Mouse (Mus musculus) heart, embryonic 12.5 days (tissue): Measurements from ENCODE around the gene Pten. TPM values are rescaled to one million over a fixed set of nuclear protein-coding genes. Genes with fewer than 3 reads are reported as not detected.

ENCODE experiments used
- ATAC-seq: fragments of 200-750 bp; cut with Nextera tagmentation; 2 replicates; pipeline ENCODE4 v1.8.0; 2017; ENCODE audit warnings: moderate TSS enrichment, moderate library complexity; ENCODE audit not compliant: insufficient number of reproducible peaks, low FRiP score
- H3K27ac ChIP-seq: fragments of 300-500 bp; sonication (generic); 2 replicates; pipeline ENCODE4 v1.5.1; 2016; ENCODE audit warnings: mild to moderate bottlenecking, moderate library complexity; ENCODE audit not compliant: poor library complexity, severe bottlenecking
- H3K27me3 ChIP-seq: fragments of 300-500 bp; sonication (generic); replicated peaks from 2 replicates; pipeline ENCODE4 v1.6.1; 2016; ENCODE audit warnings: mild to moderate bottlenecking, moderate library complexity
- H3K36me3 ChIP-seq: fragments of 300-500 bp; sonication (generic); 2 replicates; pipeline ENCODE4 v1.6.1; 2016; ENCODE audit warnings: mild to moderate bottlenecking, moderate library complexity
- H3K4me1 ChIP-seq: fragments of 300-500 bp; sonication (generic); replicated peaks from 2 replicates; pipeline ENCODE4 v1.6.1; 2016; ENCODE audit warnings: mild to moderate bottlenecking
- H3K4me2 ChIP-seq: fragments of 300-500 bp; sonication (generic); 2 replicates; pipeline ENCODE4 v1.6.1; 2016; ENCODE audit warnings: mild to moderate bottlenecking, moderate library complexity
- H3K4me3 ChIP-seq: fragments of 300-500 bp; sonication (generic); 2 replicates; pipeline ENCODE4 v1.5.1; 2016; ENCODE audit warnings: mild to moderate bottlenecking
- H3K9ac ChIP-seq: fragments of 300-500 bp; sonication (generic); 2 replicates; pipeline ENCODE4 v1.6.1; 2016; ENCODE audit warnings: mild to moderate bottlenecking, moderate library complexity
- H3K9me3 ChIP-seq: fragments of 300-500 bp; sonication (generic); replicated peaks from 2 replicates; pipeline ENCODE4 v1.6.1; 2016; ENCODE audit warnings: mild to moderate bottlenecking, moderate library complexity
- WGBS: fragments of 180-500 bp; shearing (Covaris S2); methylation state at CpG from one replicate; pipeline ENCODE4 v1.1.7; 2016; 5-methylcytosine and 5-hydroxymethylcytosine counted together
- polyA plus RNA-seq: library from polyadenylated mRNA; unstranded; fragments of >200 nt; fragmentation: Nextera tagmentation; extraction: Ambion mirVana; gene quantifications from 2 replicates; pipeline ENCODE4 v1.2.1, GENCODE M21; 2016

The Pten gene
- polyA plus RNA-seq, 1 experiment from 2014 or later = 6.1 TPM

DNA sequence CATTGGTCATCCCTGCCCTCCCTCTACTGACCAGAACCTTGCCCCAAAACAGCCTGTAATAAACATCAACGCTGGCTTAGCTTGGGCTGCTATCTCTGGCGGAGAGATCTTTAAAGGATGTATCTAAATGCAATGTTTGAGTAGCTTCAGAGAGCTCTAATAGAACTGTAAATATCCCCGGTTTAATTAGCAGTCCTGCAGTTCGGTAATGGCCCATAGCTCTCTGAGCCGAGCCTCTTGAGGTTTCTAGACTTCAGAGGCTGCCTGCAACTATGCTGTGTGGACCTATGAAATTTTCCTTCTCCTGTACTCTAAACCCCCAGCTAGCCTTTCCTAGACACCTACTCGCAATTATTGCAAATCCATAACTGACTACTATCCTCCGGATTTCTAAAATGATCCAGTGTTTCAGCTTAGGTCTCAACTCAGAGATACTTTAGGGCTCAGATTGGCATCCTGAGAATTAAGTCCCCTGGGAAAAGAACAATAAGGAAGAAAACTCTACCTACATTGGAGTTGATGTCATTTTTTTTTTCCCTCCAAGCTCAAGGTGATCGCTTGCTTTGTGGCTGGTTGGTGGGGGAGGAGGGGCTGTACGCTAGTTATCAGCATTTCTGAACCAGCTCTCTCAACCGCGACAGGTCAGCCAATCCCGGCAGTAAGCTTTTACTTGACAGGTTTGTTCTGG is 2.0 kb upstream of the Pten start:
- Histone ChIP-seq H3K36me3 (no peaks in the 10 kb centered on the region), H3K9ac (peak overlapping the region; percentile 73), H3K9me3 (no peaks in the 10 kb centered on the region), H3K27me3 (no peaks in the 10 kb centered on the region; the same call in 1 of the 2 replicates), H3K27ac (peak overlapping the region; percentile 95), H3K4me2 (peak overlapping the region; percentile 93), H3K4me3 (peak overlapping the region; percentile 99), H3K4me1 (peaks cover 17% of the 10 kb centered on the region)
- WGBS = 9% methylated on average over 12 of the region's 12 CpGs
- ATAC-seq = no peak

DNA sequence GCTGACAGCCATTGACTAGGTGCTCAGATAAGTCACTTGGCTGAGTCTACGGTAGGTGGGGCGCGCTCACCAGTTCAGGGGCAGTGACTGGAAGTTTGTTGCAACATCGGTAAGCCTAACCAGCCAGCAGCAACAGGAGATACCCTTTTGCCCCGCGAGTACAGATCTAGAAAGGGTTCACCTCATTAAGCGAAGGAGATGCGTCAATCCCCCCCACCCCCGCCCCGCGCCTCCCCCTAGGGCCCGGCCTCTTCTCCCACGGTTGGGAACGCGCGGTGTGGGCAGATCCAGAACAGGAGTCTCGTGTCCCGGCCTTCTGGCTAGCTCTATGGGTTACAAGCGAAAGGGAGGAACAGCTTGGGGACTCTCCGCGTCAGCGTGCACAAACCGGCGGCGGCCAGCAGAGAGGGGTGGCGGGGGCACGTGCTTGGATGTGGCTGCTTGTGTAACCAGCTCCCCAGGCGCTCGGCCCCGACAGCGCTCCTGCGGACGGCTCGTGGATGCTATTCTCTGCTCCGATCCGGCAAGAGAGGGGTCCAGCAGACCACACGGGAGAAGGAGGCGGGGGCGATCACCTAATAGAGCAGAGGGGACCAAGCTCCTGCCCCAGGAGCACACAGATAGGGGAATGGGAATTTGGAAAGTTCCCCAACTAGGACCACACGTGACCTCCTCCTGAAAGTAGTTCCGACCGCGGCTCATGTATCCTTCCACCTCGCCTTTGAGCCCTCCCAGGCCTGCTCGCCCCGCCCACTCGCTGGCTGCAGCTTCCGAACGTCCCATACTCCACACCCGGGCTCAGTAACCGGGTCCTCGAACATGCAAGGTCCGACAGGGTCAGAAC is 1.3 kb upstream of the Pten start:
- under 1% methylated on average over 51 of the region's 53 CpGs for WGBS
- peak; percentile 87 for ATAC-seq
- H3K9ac ChIP-seq = peak overlapping the region; percentile 73

GRCm38 (mm10) chr19:32756636-32756899 is 729 bp upstream of the Pten start:
- Histone ChIP-seq H3K9me3 (no peaks in the 10 kb centered on the region), H3K9ac (peak overlapping the region; percentile 73), H3K27me3 (no peaks in the 10 kb centered on the region; the same call in 1 of the 2 replicates), H3K4me3 (peak overlapping the region; percentile 99), H3K27ac (peak overlapping the region; percentile 95), H3K4me1 (peaks cover 22% of the 10 kb centered on the region), H3K36me3 (no peaks in the 10 kb centered on the region), H3K4me2 (peak overlapping the region; percentile 93)
- peak; percentile 40 for ATAC-seq
- WGBS = under 1% methylated on average over 14 of the region's 14 CpGs

More for the DNA sequence above, 1.3 kb upstream of the Pten start:
- H3K9me3 ChIP-seq = no peaks in the 10 kb centered on the region
- no peaks in the 10 kb centered on the region; the same call in 1 of the 2 replicates for H3K27me3 ChIP-seq
- H3K36me3 ChIP-seq = no peaks in the 10 kb centered on the region
- peak overlapping the region; percentile 93 for H3K4me2 ChIP-seq
- H3K4me3 ChIP-seq = peak overlapping the region; percentile 99
- peaks cover 22% of the 10 kb centered on the region for H3K4me1 ChIP-seq
- H3K27ac ChIP-seq = peak overlapping the region; percentile 95

DNA sequence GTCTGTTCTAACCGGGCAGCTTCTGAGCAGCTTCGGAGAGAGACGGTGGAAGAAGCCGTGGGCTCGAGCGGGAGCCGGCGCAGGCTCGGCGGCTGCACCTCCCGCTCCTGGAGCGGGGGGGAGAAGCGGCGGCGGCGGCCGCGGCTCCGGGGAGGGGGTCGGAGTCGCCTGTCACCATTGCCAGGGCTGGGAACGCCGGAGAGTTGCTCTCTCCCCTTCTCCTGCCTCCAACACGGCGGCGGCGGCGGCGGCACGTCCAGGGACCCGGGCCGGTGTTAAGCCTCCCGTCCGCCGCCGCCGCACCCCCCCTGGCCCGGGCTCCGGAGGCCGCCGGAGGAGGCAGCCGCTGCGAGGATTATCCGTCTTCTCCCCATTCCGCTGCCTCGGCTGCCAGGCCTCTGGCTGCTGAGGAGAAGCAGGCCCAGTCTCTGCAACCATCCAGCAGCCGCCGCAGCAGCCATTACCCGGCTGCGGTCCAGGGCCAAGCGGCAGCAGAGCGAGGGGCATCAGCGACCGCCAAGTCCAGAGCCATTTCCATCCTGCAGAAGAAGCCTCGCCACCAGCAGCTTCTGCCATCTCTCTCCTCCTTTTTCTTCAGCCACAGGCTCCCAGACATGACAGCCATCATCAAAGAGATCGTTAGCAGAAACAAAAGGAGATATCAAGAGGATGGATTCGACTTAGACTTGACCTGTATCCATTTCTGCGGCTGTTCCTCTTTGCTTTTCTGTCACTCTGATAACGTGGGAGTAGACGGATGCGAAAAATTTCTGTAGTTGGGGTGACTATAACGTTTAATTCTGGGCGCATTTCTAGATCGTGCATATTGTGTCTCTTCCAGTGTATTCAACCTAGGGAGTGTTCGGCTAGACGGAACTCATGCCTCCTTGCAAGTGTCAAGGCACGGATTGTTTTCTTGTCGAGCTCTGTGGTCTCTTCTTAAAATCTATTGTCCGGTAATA is 815 bp downstream of the Pten start:
- Histone ChIP-seq H3K4me1 (peaks cover 22% of the 10 kb centered on the region), H3K4me3 (peak overlapping the region; percentile 99), H3K4me2 (peak overlapping the region; percentile 93), H3K36me3 (no peaks in the 10 kb centered on the region), H3K9me3 (no peaks in the 10 kb centered on the region), H3K27me3 (no peaks in the 10 kb centered on the region; the same call in 1 of the 2 replicates), H3K27ac (peak overlapping the region; percentile 100), H3K9ac (peak overlapping the region; percentile 100)
- no peak for ATAC-seq
- WGBS = under 1% methylated on average over 52 of the region's 69 CpGs

DNA sequence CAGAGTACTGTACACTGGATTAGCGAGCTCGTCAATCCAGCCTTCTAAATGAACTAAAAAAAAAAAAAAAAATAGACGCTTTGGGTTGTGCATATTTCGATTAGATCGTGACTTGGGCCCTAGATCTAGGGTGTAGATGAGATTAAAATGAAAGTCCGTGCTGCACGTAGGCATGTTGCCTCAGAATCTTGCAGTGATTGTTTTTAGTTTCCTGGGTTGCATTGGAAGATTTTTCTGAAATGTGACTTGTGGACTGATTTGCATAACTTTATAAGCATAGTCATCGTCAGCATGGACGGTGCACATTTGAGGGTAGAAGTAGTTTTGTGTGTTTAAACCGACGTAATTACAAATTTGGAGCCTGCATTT is 1.5 kb downstream of the Pten start:
- no peaks in the 10 kb centered on the region for H3K36me3 ChIP-seq
- peaks cover 22% of the 10 kb centered on the region for H3K4me1 ChIP-seq
- under 1% methylated on average over 11 of the region's 11 CpGs for WGBS
- no peak for ATAC-seq
- H3K9ac ChIP-seq = peak overlapping the region; percentile 100
- peak overlapping the region; percentile 99 for H3K4me3 ChIP-seq
- H3K27me3 ChIP-seq = no peaks in the 10 kb centered on the region; the same call in 1 of the 2 replicates
- H3K9me3 ChIP-seq = no peaks in the 10 kb centered on the region
- no peak overlapping the region for H3K27ac ChIP-seq
- peak overlapping the region; percentile 93 for H3K4me2 ChIP-seq

DNA sequence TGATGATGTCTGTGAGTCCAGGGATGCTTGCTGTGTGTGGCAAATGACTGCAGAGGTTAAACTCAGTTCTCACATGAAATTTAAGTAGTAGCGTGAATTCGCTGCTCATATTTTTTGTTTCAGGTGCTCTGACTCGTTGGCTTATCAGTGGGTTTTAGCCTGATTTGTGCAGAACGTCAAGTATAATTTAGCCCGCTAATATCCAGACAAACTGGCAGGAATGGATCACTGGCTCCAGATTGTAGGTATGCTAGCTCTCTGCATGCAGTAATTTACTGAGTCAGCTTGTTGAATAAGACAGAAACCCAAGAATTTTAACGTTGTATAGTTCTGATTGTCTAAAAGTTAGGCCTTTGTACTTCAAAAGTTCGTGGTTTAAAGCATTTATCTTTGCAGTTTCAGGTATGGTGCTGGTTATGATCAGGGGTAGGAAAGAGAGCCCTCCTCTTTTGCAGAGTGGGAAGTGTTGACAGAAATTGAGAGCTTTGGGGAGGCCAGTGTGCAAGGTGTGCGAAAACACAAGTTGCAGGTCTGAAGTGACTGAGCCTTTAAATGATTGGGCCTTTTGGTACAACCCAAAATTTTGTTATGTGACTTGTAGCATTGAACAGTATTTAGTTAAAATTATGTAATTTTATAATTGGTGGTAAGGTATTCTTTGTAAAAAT is 2.2 kb downstream of the Pten start:
- peak overlapping the region; percentile 93 for H3K4me2 ChIP-seq
- no peak overlapping the region for H3K27ac ChIP-seq
- no peaks in the 10 kb centered on the region; the same call in 1 of the 2 replicates for H3K27me3 ChIP-seq
- H3K4me3 ChIP-seq = peak overlapping the region; percentile 99
- H3K9ac ChIP-seq = peak overlapping the region; percentile 100
- no peaks in the 10 kb centered on the region for H3K36me3 ChIP-seq
- 3% methylated on average over 8 of the region's 8 CpGs for WGBS
- peaks cover 19% of the 10 kb centered on the region for H3K4me1 ChIP-seq
- no peaks in the 10 kb centered on the region for H3K9me3 ChIP-seq
- no peak for ATAC-seq

GRCm38 (mm10) chr19:32760499-32760898 is 3.2 kb downstream of the Pten start:
- Histone ChIP-seq H3K4me3 (peak overlapping the region; percentile 14), H3K9ac (0 out of 2 replicates have a peak overlapping the region, but pooled peaks have one; percentile 9), H3K27ac (no peak overlapping the region), H3K36me3 (no peaks in the 10 kb centered on the region), H3K4me2 (peak overlapping the region; percentile 49), H3K4me1 (peaks cover 11% of the 10 kb centered on the region), H3K27me3 (no peaks in the 10 kb centered on the region), H3K9me3 (no peaks in the 10 kb centered on the region)
- WGBS = 44% methylated on average over 6 of the region's 6 CpGs
- ATAC-seq = no peak

GRCm38 (mm10) chr19:32761162-32761561 is 3.9 kb downstream of the Pten start:
- Histone ChIP-seq H3K9me3 (no peaks in the 10 kb centered on the region), H3K4me3 (no peak overlapping the region), H3K27ac (no peak overlapping the region), H3K4me2 (no peak overlapping the region), H3K27me3 (no peaks in the 10 kb centered on the region), H3K9ac (no peak overlapping the region), H3K36me3 (no peaks in the 10 kb centered on the region), H3K4me1 (peaks cover 11% of the 10 kb centered on the region)
- no peak for ATAC-seq
- WGBS = 77% methylated on average over 4 of the region's 4 CpGs

DNA sequence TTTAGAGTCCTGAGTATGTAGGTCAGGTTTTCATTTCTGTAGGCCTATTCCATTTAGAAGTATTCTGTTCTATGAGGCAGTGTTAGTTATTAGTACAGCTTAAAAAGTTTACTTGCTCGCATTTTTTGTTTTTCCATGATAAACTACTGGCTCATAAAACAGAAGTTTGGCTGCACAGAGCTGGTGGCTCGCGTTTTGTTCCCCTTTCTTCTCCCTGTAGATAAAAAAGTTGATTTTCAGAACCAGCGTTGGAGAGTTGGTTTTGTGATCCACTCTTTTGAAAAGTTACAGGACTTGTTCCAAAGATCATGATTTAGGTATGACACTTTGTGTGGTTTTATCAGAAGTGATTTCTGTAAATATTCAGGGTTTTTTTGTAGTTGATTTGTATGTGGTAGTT is 5.2 kb downstream of the Pten start:
- H3K27ac ChIP-seq = no peak overlapping the region
- no peaks in the 10 kb centered on the region for H3K9me3 ChIP-seq
- no peaks in the 10 kb centered on the region for H3K27me3 ChIP-seq
- H3K9ac ChIP-seq = no peak overlapping the region
- H3K36me3 ChIP-seq = no peaks in the 10 kb centered on the region
- H3K4me3 ChIP-seq = no peak overlapping the region
- 66% methylated on average over 4 of the region's 4 CpGs for WGBS
- H3K4me2 ChIP-seq = no peak overlapping the region
- no peak for ATAC-seq
- H3K4me1 ChIP-seq = peaks cover 17% of the 10 kb centered on the region

DNA sequence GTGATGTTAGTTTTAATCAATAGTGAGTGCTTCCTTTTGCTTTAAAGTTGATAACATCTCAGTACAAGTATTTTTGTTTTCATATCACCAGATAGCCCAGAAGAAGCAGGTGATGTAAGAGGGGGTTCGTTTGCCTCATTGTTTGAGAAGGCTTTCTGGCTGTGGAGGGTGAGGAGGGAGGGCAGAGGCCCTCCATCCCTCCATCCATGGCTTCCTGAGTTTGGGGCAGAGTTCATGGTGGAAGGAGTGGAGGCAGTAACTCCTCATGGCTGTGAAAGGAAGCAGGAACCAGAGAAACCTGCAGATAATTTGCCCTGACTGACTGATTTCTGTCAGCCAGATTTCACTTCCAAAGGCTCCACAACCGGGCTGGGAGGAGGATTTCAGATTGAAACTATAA is 21.1 kb downstream of the Pten start:
- H3K27me3 ChIP-seq = no peaks in the 10 kb centered on the region
- H3K27ac ChIP-seq = peak overlapping the region; percentile 35; the same call in 1 of the 2 replicates
- H3K9ac ChIP-seq = no peak overlapping the region
- no peak for ATAC-seq
- H3K4me3 ChIP-seq = no peak overlapping the region
- H3K4me2 ChIP-seq = no peak overlapping the region
- H3K36me3 ChIP-seq = 0 out of 2 replicates have a peak, but pooled peaks cover 3% of the 10 kb centered on the region
- H3K4me1 ChIP-seq = peaks cover 3% of the 10 kb centered on the region; the same call in 1 of the 2 replicates
- 35% methylated on average over 2 of the region's 2 CpGs for WGBS
- no peaks in the 10 kb centered on the region for H3K9me3 ChIP-seq
